Mouse (Mus musculus): ENCODE measurements around the gene Slc30a3. TPM values are rescaled to one million over a fixed set of nuclear protein-coding genes. Genes with fewer than 3 reads are reported as not detected.

Slc30a3 gene
- total RNA-seq (2014; fragmentation: Nextera tagmentation) (not detected in 2 replicates), total RNA-seq (2017) (0.05 TPM in 1 of 2 replicates, not detected in the other), polyA plus RNA-seq (2012) (not detected in 2 replicates)

DNA sequence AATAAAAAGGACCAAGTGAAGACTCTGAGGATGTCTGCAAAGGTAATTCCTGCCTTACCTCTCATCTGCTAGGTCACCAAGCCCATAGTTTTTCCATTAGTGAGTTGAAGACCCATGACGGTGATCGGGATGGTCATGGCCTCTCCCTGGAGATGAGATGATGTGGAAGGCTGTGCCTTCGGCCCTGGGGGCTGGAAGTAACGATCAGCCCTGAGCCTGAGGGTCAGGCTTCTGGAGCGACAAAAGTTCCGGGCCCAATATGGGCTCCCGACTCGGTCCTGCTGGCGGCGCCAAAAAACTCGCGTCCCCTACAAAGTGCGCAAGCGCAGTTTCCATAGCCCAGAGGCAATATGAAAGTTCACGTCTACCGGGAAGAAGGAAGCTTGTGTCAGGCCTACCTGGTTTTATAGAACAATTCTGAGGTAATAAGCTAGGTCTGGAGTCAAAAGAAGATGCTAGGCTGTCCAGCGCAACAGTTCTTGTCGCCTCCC lies at the start of gene Slc30a3:
Slc30a3 (minus strand) TSS at position 238 of the 491 bp plus-strand sequence.
- no peak for TF ChIP-seq GATA1 (IDR thresholded peaks at IDR 0.05; ENCODE audit: borderline replicate concordance, low read length)
- no peak for TF ChIP-seq TAL1 (conservative IDR thresholded peaks at IDR 0.05; ENCODE audit: low read depth, low read length)
- TF ChIP-seq CTCF (IDR thresholded peaks at IDR 0.05; ENCODE audit: low read depth, low read length) = no peak
- TF ChIP-seq POLR2AphosphoS5 (IDR thresholded peaks at IDR 0.05; ENCODE audit: insufficient replicate concordance, low read depth, low read length) = no peak
- TF ChIP-seq GATA2 (IDR thresholded peaks at IDR 0.05; ENCODE audit: borderline replicate concordance, low read depth, low read length) = no peak
- Histone ChIP-seq H3K27me3 (ENCODE audit: insufficient read depth, low read length) (peaks cover 31% of the 10 kb centered on the region), H3K9me3 (replicated peaks) (no peaks in the 10 kb centered on the region), H3K4me3 (ENCODE audit: low read depth, low read length) (no peak within 1 kb of the TSS), H3K36me3 (replicated peaks) (no peaks in the 10 kb centered on the region), H3K4me1 (ENCODE audit: insufficient read depth, low read depth, low read length) (no peaks in the 10 kb centered on the region)
- no peak for ATAC-seq (ENCODE audit: extremely low read depth, insufficient number of reproducible peaks, low FRiP score, poor library complexity, severe bottlenecking)
- DNase-seq (ENCODE audit: low spot score) = no peak

- no peak for TF ChIP-seq GATA2 (IDR thresholded peaks at IDR 0.05; ENCODE audit: borderline replicate concordance, low read depth, low read length)
- TF ChIP-seq GATA1 (IDR thresholded peaks at IDR 0.05; ENCODE audit: borderline replicate concordance, low read length) = no peak
- TF ChIP-seq CTCF (IDR thresholded peaks at IDR 0.05; ENCODE audit: low read depth, low read length) = no peak
- no peak for TF ChIP-seq TAL1 (conservative IDR thresholded peaks at IDR 0.05; ENCODE audit: low read depth, low read length)
- no peak for TF ChIP-seq POLR2AphosphoS5 (IDR thresholded peaks at IDR 0.05; ENCODE audit: insufficient replicate concordance, low read depth, low read length)
- Histone ChIP-seq H3K36me3 (replicated peaks) (peaks cover 72% of the 10 kb centered on the region), H3K9me3 (replicated peaks) (no peaks in the 10 kb centered on the region), H3K27me3 (ENCODE audit: insufficient read depth, low read length) (no peaks in the 10 kb centered on the region), H3K4me3 (ENCODE audit: low read depth, low read length) (peak within 1 kb of the TSS; percentile 84), H3K4me1 (ENCODE audit: insufficient read depth, low read depth, low read length) (peaks cover 33% of the 10 kb centered on the region)
- DNase-seq (ENCODE audit: low spot score) = peak; percentile 90
- peak; percentile 92 for ATAC-seq (ENCODE audit: extremely low read depth, insufficient number of reproducible peaks, low FRiP score, poor library complexity, severe bottlenecking)
Measured at GRCm38 (mm10) chr5:31154152-31154553, 46.1 kb upstream of the Slc30a3 start, which contains the start of gene Mpv17. Mpv17 (minus strand) TSS chr5:31154251.

GRCm38 (mm10) chr5:31153516-31154151 lies 45.6 kb upstream of the Slc30a3 start:
- Histone ChIP-seq H3K36me3 (replicated peaks) (peaks cover 69% of the 10 kb centered on the region), H3K4me3 (ENCODE audit: low read depth, low read length) (peak overlapping the region; percentile 84), H3K27me3 (ENCODE audit: insufficient read depth, low read length) (no peaks in the 10 kb centered on the region), H3K9me3 (replicated peaks) (no peaks in the 10 kb centered on the region), H3K4me1 (ENCODE audit: insufficient read depth, low read depth, low read length) (peaks cover 33% of the 10 kb centered on the region)
- no peak for TF ChIP-seq POLR2AphosphoS5 (IDR thresholded peaks at IDR 0.05; ENCODE audit: insufficient replicate concordance, low read depth, low read length)
- no peak for TF ChIP-seq GATA1 (IDR thresholded peaks at IDR 0.05; ENCODE audit: borderline replicate concordance, low read length)
- TF ChIP-seq GATA2 (IDR thresholded peaks at IDR 0.05; ENCODE audit: borderline replicate concordance, low read depth, low read length) = no peak
- TF ChIP-seq TAL1 (conservative IDR thresholded peaks at IDR 0.05; ENCODE audit: low read depth, low read length) = no peak
- TF ChIP-seq CTCF (IDR thresholded peaks at IDR 0.05; ENCODE audit: low read depth, low read length) = no peak
- ATAC-seq (ENCODE audit: extremely low read depth, insufficient number of reproducible peaks, low FRiP score, poor library complexity, severe bottlenecking) = no peak
- DNase-seq (ENCODE audit: low spot score) = no peak

- Histone ChIP-seq H3K27me3 (ENCODE audit: insufficient read depth, low read length) (no peaks in the 10 kb centered on the region), H3K36me3 (replicated peaks) (peaks cover 69% of the 10 kb centered on the region), H3K4me3 (ENCODE audit: low read depth, low read length) (no peak overlapping the region), H3K9me3 (replicated peaks) (no peaks in the 10 kb centered on the region), H3K4me1 (ENCODE audit: insufficient read depth, low read depth, low read length) (peaks cover 36% of the 10 kb centered on the region)
- TF ChIP-seq GATA2 (IDR thresholded peaks at IDR 0.05; ENCODE audit: borderline replicate concordance, low read depth, low read length) (no peak), CTCF (IDR thresholded peaks at IDR 0.05; ENCODE audit: low read depth, low read length) (no peak), POLR2AphosphoS5 (IDR thresholded peaks at IDR 0.05; ENCODE audit: insufficient replicate concordance, low read depth, low read length) (no peak)
- DNase-seq (ENCODE audit: low spot score) (no peak), ATAC-seq (ENCODE audit: extremely low read depth, insufficient number of reproducible peaks, low FRiP score, poor library complexity, severe bottlenecking) (no peak)
Measured at GRCm38 (mm10) chr5:31151746-31152145, 43.7 kb upstream of the Slc30a3 start.

DNA sequence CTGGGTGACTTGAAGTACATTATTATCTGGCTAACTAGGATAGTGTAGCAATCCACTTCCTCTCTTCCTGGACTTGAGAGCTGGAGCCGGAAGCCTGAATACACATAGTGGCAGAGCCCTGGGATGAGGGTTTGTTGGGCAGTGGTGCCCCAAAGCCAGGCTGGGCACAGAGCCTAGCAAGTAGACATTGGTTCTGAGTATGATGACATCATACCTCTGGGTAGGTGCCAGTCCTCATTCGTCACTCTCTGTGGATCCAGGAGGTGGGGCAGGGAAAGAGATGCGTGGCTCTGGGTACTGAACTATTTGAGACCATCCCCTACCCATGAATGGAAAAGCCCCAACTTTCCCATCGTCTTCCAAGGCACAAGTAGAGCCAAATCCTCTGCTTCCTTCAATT lies 41.7 kb upstream of the Slc30a3 start:
- Histone ChIP-seq H3K9me3 (replicated peaks) (no peaks in the 10 kb centered on the region), H3K4me1 (ENCODE audit: insufficient read depth, low read depth, low read length) (peaks cover 30% of the 10 kb centered on the region), H3K4me3 (ENCODE audit: low read depth, low read length) (no peak overlapping the region), H3K36me3 (replicated peaks) (peaks cover 75% of the 10 kb centered on the region), H3K27me3 (ENCODE audit: insufficient read depth, low read length) (no peaks in the 10 kb centered on the region)
- ATAC-seq (ENCODE audit: extremely low read depth, insufficient number of reproducible peaks, low FRiP score, poor library complexity, severe bottlenecking) = no peak
- TF ChIP-seq POLR2AphosphoS5 (IDR thresholded peaks at IDR 0.05; ENCODE audit: insufficient replicate concordance, low read depth, low read length) = no peak
- TF ChIP-seq CTCF (IDR thresholded peaks at IDR 0.05; ENCODE audit: low read depth, low read length) = no peak
- no peak for TF ChIP-seq GATA1 (IDR thresholded peaks at IDR 0.05; ENCODE audit: borderline replicate concordance, low read length)
- TF ChIP-seq TAL1 (conservative IDR thresholded peaks at IDR 0.05; ENCODE audit: low read depth, low read length) = no peak
- no peak for TF ChIP-seq GATA2 (IDR thresholded peaks at IDR 0.05; ENCODE audit: borderline replicate concordance, low read depth, low read length)
- no peak for DNase-seq (ENCODE audit: low spot score)

- peaks cover 5% of the 10 kb centered on the region; the same call in 1 of the 2 replicates for H3K4me1 ChIP-seq (ENCODE audit: insufficient read depth, low read depth, low read length)
- peaks cover 19% of the 10 kb centered on the region for H3K36me3 ChIP-seq (replicated peaks)
- TF ChIP-seq POLR2AphosphoS5 (IDR thresholded peaks at IDR 0.05; ENCODE audit: insufficient replicate concordance, low read depth, low read length) (no peak), TAL1 (conservative IDR thresholded peaks at IDR 0.05; ENCODE audit: low read depth, low read length) (no peak), GATA1 (IDR thresholded peaks at IDR 0.05; ENCODE audit: borderline replicate concordance, low read length) (no peak), CTCF (IDR thresholded peaks at IDR 0.05; ENCODE audit: low read depth, low read length) (no peak), GATA2 (IDR thresholded peaks at IDR 0.05; ENCODE audit: borderline replicate concordance, low read depth, low read length) (no peak)
- H3K27me3 ChIP-seq (ENCODE audit: insufficient read depth, low read length) = peaks cover 27% of the 10 kb centered on the region
- ATAC-seq (ENCODE audit: extremely low read depth, insufficient number of reproducible peaks, low FRiP score, poor library complexity, severe bottlenecking) = no peak
- no peak for DNase-seq (ENCODE audit: low spot score)
- no peak overlapping the region for H3K4me3 ChIP-seq (ENCODE audit: low read depth, low read length)
- H3K9me3 ChIP-seq (replicated peaks) = peaks cover 7% of the 10 kb centered on the region
Measured at GRCm38 (mm10) chr5:31138968-31139425, 31.0 kb upstream of the Slc30a3 start.
